Mouse (Mus musculus) liver, adult 2 months (tissue): Measurements from ENCODE around the gene Lrit2.

Experiments
- CTCF ChIP-seq: fragments of 200-500 bp; IDR thresholded peaks from 2 replicates; pipeline ENCODE4 v1.5.1; 2011; ENCODE audit warnings: low read depth, low read length, control low read depth
- POLR2A ChIP-seq: fragments of 200-500 bp; IDR thresholded peaks from 2 replicates; pipeline ENCODE4 v1.6.1; 2011; ENCODE audit warnings: low read length, control low read depth; ENCODE audit not compliant: insufficient read depth; ENCODE audit errors: extremely low read depth

GRCm38 (mm10) chr14:37109975-37110374 is 42.2 kb downstream of the Lrit2 start:
- TF ChIP-seq CTCF = no peak
- no peak for TF ChIP-seq POLR2A
